Comparison of ENCODE assay signal across 27 mouse cellular contexts in genomic region chr9:71133190-71133589, GRCm38 (mm10). TPM values are rescaled to one million over a fixed set of nuclear protein-coding genes. Genes with fewer than 3 reads are reported as not detected.
DNase-seq lines count a peak whose midpoint lies in the region; ATAC-seq and TF ChIP-seq lines count a peak whose summit lies in the region.
"Had no signal": no experiment of that assay in that cellular context is flagged by ENCODE, and none has a peak within 500 bp of the region (broad histone marks: within the 10 kb centered on the region; RNA-seq: fewer than 3 reads in every experiment).

No protein-coding gene starts in this region.

- peak; percentile 99 for DNase-seq in liver, adult 2 months (ENCODE audit: extremely low read depth, low read depth, low spot score)
- DNase-seq in liver, embryonic 11.5 days (ENCODE audit: low spot score), result no peak
- peak; percentile 26 for DNase-seq in liver, postnatal 0 days
- peak; percentile 51 for DNase-seq in stomach, postnatal 0 days (ENCODE audit: low spot score)
- DNase-seq in thymus, postnatal 25 days, result no peak
- DNase-seq: adrenal gland, postnatal 10 days; adrenal gland, postnatal 36 days; B cell, adult 2 months; cerebellum, adult 18-20 months; cerebellum, adult 9-10 months; cerebellum, postnatal 14 days; forebrain, postnatal 0 days; gastrocnemius, adult 2 months; gastrocnemius, postnatal 25 days; heart, adult 18-20 months; heart, postnatal 14 days; heart, postnatal 4 days had no signal

- H3K4me3 ChIP-seq in liver, adult 2 months (ENCODE audit: insufficient read depth, low read depth, low read length), result no peak overlapping the region
- no peak overlapping the region for H3K4me3 ChIP-seq in liver, embryonic 11.5 days (ENCODE audit: low read depth, low read length)
- H3K4me3 ChIP-seq in intestine, embryonic 16.5 days (ENCODE audit: low read length), result no peak overlapping the region
- H3K4me3 ChIP-seq in liver, postnatal 0 days (ENCODE audit: low read depth, low read length), result no peak overlapping the region
- H3K4me3 ChIP-seq in stomach, postnatal 0 days (ENCODE audit: low read depth, low read length), result no peak overlapping the region
- H3K4me3 ChIP-seq: gastrocnemius, adult 2 months; heart, embryonic 10.5 days; heart, embryonic 13.5 days; hindbrain, embryonic 12.5 days; hindbrain, embryonic 15.5 days had no signal

- no peaks in the 10 kb centered on the region for H3K9me3 ChIP-seq in liver, embryonic 11.5 days (ENCODE audit: control insufficient read depth, low read length)
- H3K9me3 ChIP-seq in intestine, embryonic 16.5 days (ENCODE audit: control insufficient read depth, low read length), result no peaks in the 10 kb centered on the region
- H3K9me3 ChIP-seq in liver, postnatal 0 days (ENCODE audit: low read length), result no peaks in the 10 kb centered on the region
- H3K9me3 ChIP-seq in stomach, postnatal 0 days (ENCODE audit: control insufficient read depth, low read length), result no peaks in the 10 kb centered on the region
- H3K9me3 ChIP-seq: G1E; heart, embryonic 10.5 days; heart, embryonic 13.5 days; hindbrain, embryonic 12.5 days; hindbrain, embryonic 15.5 days had no signal

- no peak for ATAC-seq in liver, embryonic 11.5 days (replicated peaks; ENCODE audit: low FRiP score)
- ATAC-seq in intestine, embryonic 16.5 days, result peak; percentile 49
- ATAC-seq in liver, postnatal 0 days, result peak; percentile 57
- peak; percentile 91 for ATAC-seq in stomach, postnatal 0 days (ENCODE audit: low FRiP score, low TSS enrichment)
- ATAC-seq in monocyte, adult 5-6 weeks (replicated peaks; ENCODE audit: insufficient number of reproducible peaks, low FRiP score, low TSS enrichment, poor library complexity, severe bottlenecking), result no peak
- ATAC-seq: forebrain, embryonic 14.5 days; forebrain, postnatal 0 days; Patski had no signal

- TF ChIP-seq POLR2A in liver, adult 2 months (IDR thresholded peaks at IDR 0.05; ENCODE audit: extremely low read depth, insufficient read depth, low read length), result no peak

- no peaks in the 10 kb centered on the region for H3K27me3 ChIP-seq in liver, adult 2 months (ENCODE audit: control insufficient read depth, insufficient read depth, low read length)
- no peaks in the 10 kb centered on the region for H3K27me3 ChIP-seq in liver, embryonic 11.5 days (replicated peaks; ENCODE audit: control insufficient read depth, insufficient read depth, low read length)
- H3K27me3 ChIP-seq in intestine, embryonic 16.5 days (replicated peaks; ENCODE audit: control insufficient read depth, insufficient read depth, low read length), result no peaks in the 10 kb centered on the region
- no peaks in the 10 kb centered on the region for H3K27me3 ChIP-seq in liver, postnatal 0 days (ENCODE audit: insufficient read depth, low read length)
- no peaks in the 10 kb centered on the region for H3K27me3 ChIP-seq in stomach, postnatal 0 days (ENCODE audit: control insufficient read depth, insufficient read depth, low read length)
- H3K27me3 ChIP-seq: CH12.LX; hindbrain, embryonic 12.5 days; hindbrain, embryonic 15.5 days had no signal

- WGBS in liver, adult 2 months, result 31% methylated on average over 5 of the region's 5 CpGs
- WGBS in liver, embryonic 11.5 days, result 82% methylated on average over 5 of the region's 5 CpGs
- WGBS in intestine, embryonic 16.5 days, result 66% methylated on average over 5 of the region's 5 CpGs
- 62% methylated on average over 5 of the region's 5 CpGs for WGBS in liver, postnatal 0 days (ENCODE audit: insufficient replicate concordance)
- WGBS in stomach, postnatal 0 days, result 49% methylated on average over 5 of the region's 5 CpGs

- peak overlapping the region; percentile 13; the same call in 1 of the 2 replicates for H3K9ac ChIP-seq in liver, adult 2 months (ENCODE audit: low read depth, low read length)
- H3K9ac ChIP-seq in liver, embryonic 11.5 days (ENCODE audit: low read depth, low read length), result no peak overlapping the region
- H3K9ac ChIP-seq in intestine, embryonic 16.5 days (ENCODE audit: low read depth, low read length), result no peak overlapping the region
- no peak overlapping the region for H3K9ac ChIP-seq in liver, postnatal 0 days (replicated peaks)
- H3K9ac ChIP-seq in stomach, postnatal 0 days (ENCODE audit: low read length), result no peak overlapping the region
- H3K9ac ChIP-seq: forebrain, postnatal 0 days; heart, embryonic 13.5 days; hindbrain, embryonic 12.5 days; hindbrain, embryonic 15.5 days had no signal

- H3K36me3 ChIP-seq in liver, adult 2 months (ENCODE audit: control insufficient read depth, insufficient read depth, low read length), result peaks cover 57% of the 10 kb centered on the region
- no peaks in the 10 kb centered on the region for H3K36me3 ChIP-seq in liver, embryonic 11.5 days (ENCODE audit: control insufficient read depth, insufficient read depth, low read length)
- H3K36me3 ChIP-seq in intestine, embryonic 16.5 days (ENCODE audit: control insufficient read depth, insufficient read depth, low read length), result no peaks in the 10 kb centered on the region
- peaks cover 6% of the 10 kb centered on the region; the same call in 1 of the 2 replicates for H3K36me3 ChIP-seq in liver, postnatal 0 days (replicated peaks; ENCODE audit: insufficient read depth, low read length)
- no peaks in the 10 kb centered on the region for H3K36me3 ChIP-seq in stomach, postnatal 0 days (ENCODE audit: control insufficient read depth, insufficient read depth, low read length)
- H3K36me3 ChIP-seq: G1E; heart, embryonic 10.5 days; heart, embryonic 13.5 days; hindbrain, embryonic 12.5 days; hindbrain, embryonic 15.5 days had no signal

- peak overlapping the region; percentile 89 for H3K27ac ChIP-seq in liver, adult 2 months (replicated peaks; ENCODE audit: insufficient read depth, low read depth, low read length)
- no peak overlapping the region for H3K27ac ChIP-seq in liver, embryonic 11.5 days (ENCODE audit: low read depth, low read length)
- no peak overlapping the region for H3K27ac ChIP-seq in intestine, embryonic 16.5 days (ENCODE audit: low read length)
- peak overlapping the region; percentile 86 for H3K27ac ChIP-seq in liver, postnatal 0 days (ENCODE audit: low read depth)
- no peak overlapping the region for H3K27ac ChIP-seq in stomach, postnatal 0 days (replicated peaks)
- H3K27ac ChIP-seq: gastrocnemius, adult 2 months; heart, embryonic 10.5 days; heart, embryonic 13.5 days; hindbrain, embryonic 12.5 days; hindbrain, embryonic 15.5 days had no signal

- peaks cover 55% of the 10 kb centered on the region for H3K4me1 ChIP-seq in liver, adult 2 months (ENCODE audit: control insufficient read depth, insufficient read depth, low read length)
- no peaks in the 10 kb centered on the region for H3K4me1 ChIP-seq in liver, embryonic 11.5 days (replicated peaks; ENCODE audit: control insufficient read depth, insufficient read depth, low read length)
- peaks cover 7% of the 10 kb centered on the region; the same call in 1 of the 2 replicates for H3K4me1 ChIP-seq in intestine, embryonic 16.5 days (ENCODE audit: control insufficient read depth, insufficient read depth, low read length)
- H3K4me1 ChIP-seq in liver, postnatal 0 days (ENCODE audit: insufficient read depth), result peaks cover 22% of the 10 kb centered on the region
- no peaks in the 10 kb centered on the region for H3K4me1 ChIP-seq in stomach, postnatal 0 days (replicated peaks; ENCODE audit: control insufficient read depth, insufficient read depth)
- H3K4me1 ChIP-seq: heart, embryonic 10.5 days; heart, embryonic 13.5 days; hindbrain, embryonic 12.5 days; hindbrain, embryonic 15.5 days had no signal

- no peak overlapping the region for H3K4me2 ChIP-seq in liver, embryonic 11.5 days
- no peak overlapping the region for H3K4me2 ChIP-seq in intestine, embryonic 16.5 days (ENCODE audit: low read depth, low read length)
- no peak overlapping the region for H3K4me2 ChIP-seq in liver, postnatal 0 days (ENCODE audit: low read depth, low read length)
- no peak overlapping the region for H3K4me2 ChIP-seq in stomach, postnatal 0 days (replicated peaks; ENCODE audit: low read depth)
- H3K4me2 ChIP-seq: heart, embryonic 13.5 days; hindbrain, embryonic 12.5 days; hindbrain, embryonic 15.5 days had no signal

- no peak for TF ChIP-seq CTCF in liver, adult 2 months (IDR thresholded peaks at IDR 0.05; ENCODE audit: low read depth, low read length)
- no peak for TF ChIP-seq CTCF in liver, postnatal 0 days (IDR thresholded peaks at IDR 0.05; ENCODE audit: low read depth)
- TF ChIP-seq CTCF in stomach, postnatal 0 days (IDR thresholded peaks at IDR 0.05; ENCODE audit: low read depth), result no peak

- TF ChIP-seq EP300 in liver, postnatal 0 days (IDR thresholded peaks at IDR 0.05; ENCODE audit: low read depth), result 0 out of 2 replicates have a peak, but pooled peaks have one; percentile 38
- no peak for TF ChIP-seq EP300 in stomach, postnatal 0 days (optimal IDR thresholded peaks at IDR 0.05)

- peaks cover 14% of the 10 kb centered on the region; the same call in 1 of the 2 replicates for H3K79me2 ChIP-seq in liver, adult 2 months (ENCODE audit: control insufficient read depth, insufficient read depth, low read length)

RNA-seq across cellular contexts. Expression of gene Aqp9, which starts 35.3 kb away (rescaled TPM):
- 254 and 300 TPM in 2 replicates for total RNA-seq in liver, adult 2 months (2014; rRNA removed)
- polyA plus RNA-seq in liver, adult 2 months (2012; rRNA removed), result 110 and 114 TPM in 2 replicates
- 13.6 and 15.2 TPM in 2 replicates for polyA plus RNA-seq in liver, embryonic 11.5 days (2014; fragmentation: Nextera tagmentation; extraction: Ambion mirVana)
- 1.1 TPM in 2 replicates for polyA plus RNA-seq in intestine, embryonic 16.5 days (2015; fragmentation: Nextera tagmentation; extraction: Ambion mirVana)
- polyA plus RNA-seq in liver, postnatal 0 days (2015; fragmentation: Nextera tagmentation; extraction: Ambion mirVana), result 70.9 and 75.4 TPM in 2 replicates
- polyA plus RNA-seq in stomach, postnatal 0 days (2015; fragmentation: Nextera tagmentation; extraction: Ambion mirVana), result 2.1 and 2.8 TPM in 2 replicates
- total RNA-seq in monocyte, adult 5-6 weeks (2017), result 13.4 to 39.6 TPM (median 30.9 TPM) in 3 replicates
- total RNA-seq: gastrocnemius, adult 2 months had no signal
- polyA plus RNA-seq: hindbrain, embryonic 12.5 days had no signal

Comparison
In these comparisons a context has a peak if more than half of its experiments do, and no peak if none do; other contexts are left out.
1. DNase-seq: peak in liver, adult 2 months (single experiment), liver, postnatal 0 days (single experiment) and stomach, postnatal 0 days (single experiment); none in liver, embryonic 11.5 days (single experiment) and thymus, postnatal 25 days (single experiment).
2. H3K27ac ChIP-seq: peak in liver, adult 2 months (single experiment) and liver, postnatal 0 days (single experiment); none in liver, embryonic 11.5 days (single experiment), intestine, embryonic 16.5 days (single experiment) and stomach, postnatal 0 days (single experiment).
3. ATAC-seq: peak in intestine, embryonic 16.5 days (single experiment), liver, postnatal 0 days (single experiment) and stomach, postnatal 0 days (single experiment); none in liver, embryonic 11.5 days (single experiment) and monocyte, adult 5-6 weeks (single experiment).